Mouse (Mus musculus): ENCODE data around the gene Rpl28.

GRCm38 (mm10) chr7:4844245-4844916 lies 51.7 kb downstream of the Rpl28 start, which contains the start of gene Shisa7:
- TF ChIP-seq POLR2A (IDR thresholded peaks at IDR 0.05; ENCODE audit: insufficient read length, low read depth): no peak
- no peak for TF ChIP-seq POLR2AphosphoS2 (IDR thresholded peaks at IDR 0.05; ENCODE audit: insufficient read length, low read depth)
- no peak for TF ChIP-seq USF1 (IDR thresholded peaks at IDR 0.05; ENCODE audit: low read depth)
- TF ChIP-seq MAX (IDR thresholded peaks at IDR 0.05; ENCODE audit: low read depth): no peak
- no peak for TF ChIP-seq E2F4 (IDR thresholded peaks at IDR 0.05; ENCODE audit: insufficient read depth)
- no peak for TF ChIP-seq MYOD1 (IDR thresholded peaks at IDR 0.05; ENCODE audit: control insufficient read depth in 1 of 3, insufficient read length in 2 of 3, low read depth in 2 of 3)
- no peak for TF ChIP-seq TCF3 (IDR thresholded peaks at IDR 0.05; ENCODE audit: insufficient read length, low read depth)
